Mouse (Mus musculus): Measurements from ENCODE around the gene Gng3.

GRCm38 (mm10) chr19:8803879-8804660 is 34.9 kb downstream of the Gng3 start:
- TF ChIP-seq CTCF (IDR thresholded peaks at IDR 0.05; ENCODE audit: borderline replicate concordance, control insufficient read depth, extremely low read depth, insufficient read depth, low read length, poor library complexity), result no peak
- TF ChIP-seq POLR2A (IDR thresholded peaks at IDR 0.05; ENCODE audit: control insufficient read depth, extremely low read depth, insufficient read depth, low read length, poor library complexity), result no peak

Data from thymus, adult 2 months (tissue).